Mouse (Mus musculus) MEL (cell line): ENCODE measurements around the gene Bcas3. TPM values are rescaled to one million over a fixed set of nuclear protein-coding genes. Genes with fewer than 3 reads are reported as not detected.

ENCODE experiments used
- DNase-seq: peaks from one replicate; pipeline ENCODE4 v3.0.0; 2011; ENCODE audit warnings: low read depth, low spot score
- H3K27ac ChIP-seq: 2 replicates; pipeline ENCODE4 v1.5.1; 2012; ENCODE audit warnings: low read depth, mild to moderate bottlenecking, control low read depth, low read length, moderate library complexity; ENCODE audit not compliant: control insufficient read depth
- H3K27me3 ChIP-seq, 2 experiments: fragments of 150-350 bp in 1 of 2; sonication (generic) in 1 of 2; 2 replicates each; pipeline ENCODE4 v1.6.1; 2012; ENCODE audit warnings: low read length in 2 of 2, mild to moderate bottlenecking in 2 of 2, improper control_type of control experiment in 1 of 2, moderate library complexity in 1 of 2; ENCODE audit not compliant: insufficient read depth in 2 of 2, control insufficient read depth in 1 of 2
- H3K36me3 ChIP-seq, 2 experiments: 2 replicates each; pipeline ENCODE4 v1.6.1; 2012 to 2014; ENCODE audit warnings: low read length in 2 of 2, improper control_type of control experiment in 1 of 2, inconsistent platforms in 1 of 2, mild to moderate bottlenecking in 1 of 2; ENCODE audit not compliant: insufficient read depth in 2 of 2, control insufficient read depth in 1 of 2
- H3K4me1 ChIP-seq, 2 experiments: fragments of 150-350 bp in 1 of 2; sonication (generic) in 1 of 2; 2 replicates each; pipeline ENCODE4 v1.6.1; 2012; ENCODE audit warnings: low read length in 2 of 2, improper control_type of control experiment in 1 of 2, mild to moderate bottlenecking in 1 of 2; ENCODE audit not compliant: insufficient read depth in 2 of 2, control insufficient read depth in 1 of 2
- H3K4me3 ChIP-seq, 2 experiments: fragments of 150-350 bp in 1 of 2; sonication (generic) in 1 of 2; 2 replicates each; pipeline ENCODE4 v1.5.1; 2012; ENCODE audit warnings: low read depth in 2 of 2, low read length in 2 of 2, mild to moderate bottlenecking in 2 of 2, moderate library complexity in 2 of 2, control low read depth in 1 of 2, improper control_type of control experiment in 1 of 2; ENCODE audit not compliant: control insufficient read depth in 1 of 2, insufficient read depth in 1 of 2
- H3K79me2 ChIP-seq: 2 replicates; pipeline ENCODE4 v1.6.1; 2012; ENCODE audit warnings: mild to moderate bottlenecking, low read length, moderate library complexity; ENCODE audit not compliant: control insufficient read depth, poor library complexity, insufficient read depth
- H3K9ac ChIP-seq: 2 replicates; pipeline ENCODE4 v1.6.1; 2012; ENCODE audit warnings: low read depth, mild to moderate bottlenecking, control low read depth, low read length, moderate library complexity; ENCODE audit not compliant: control insufficient read depth, poor library complexity, severe bottlenecking
- H3K9me3 ChIP-seq: fragments of 150-350 bp; sonication (generic); replicated peaks from 2 replicates; pipeline ENCODE4 v1.6.1; 2012; ENCODE audit warnings: mild to moderate bottlenecking, low read length, improper control_type of control experiment, moderate library complexity; ENCODE audit not compliant: insufficient read depth
- CHD2 ChIP-seq: IDR thresholded peaks from 2 replicates; pipeline ENCODE4 v1.6.1; 2011; ENCODE audit warnings: low read length, improper control_type of control experiment
- CTCF ChIP-seq, 3 experiments: IDR thresholded peaks in 2 of 3; conservative IDR thresholded peaks in 1 of 3; 2 replicates each; pipeline ENCODE4 v1.5.1; 2011 to 2012; ENCODE audit warnings: low read length in 3 of 3, low read depth in 2 of 3, mild to moderate bottlenecking in 2 of 3, improper control_type of control experiment in 1 of 3, inconsistent platforms in 1 of 3, mixed read lengths in 1 of 3, moderate library complexity in 1 of 3; ENCODE audit not compliant: control insufficient read depth in 1 of 3, insufficient read depth in 1 of 3, poor library complexity in 1 of 3, severe bottlenecking in 1 of 3
- ELF1 ChIP-seq: IDR thresholded peaks from 2 replicates; pipeline ENCODE4 v1.6.1; 2014; ENCODE audit warnings: low read depth, mild to moderate bottlenecking, inconsistent platforms, low read length, improper control_type of control experiment, moderate library complexity
- EP300 ChIP-seq, 2 experiments: IDR thresholded peaks; 2 replicates each; pipeline ENCODE4 v1.6.1; 2011; ENCODE audit warnings: improper control_type of control experiment in 2 of 2, low read length in 2 of 2, low read depth in 1 of 2, mild to moderate bottlenecking in 1 of 2
- ETS1 ChIP-seq: IDR thresholded peaks from 2 replicates; pipeline ENCODE4 v1.6.1; 2012; ENCODE audit warnings: low read depth, mild to moderate bottlenecking, inconsistent platforms, low read length, improper control_type of control experiment, moderate library complexity
- GABPA ChIP-seq: IDR thresholded peaks from 2 replicates; pipeline ENCODE4 v1.6.1; 2012; ENCODE audit warnings: low read depth, mild to moderate bottlenecking, inconsistent platforms, low read length, improper control_type of control experiment, moderate library complexity
- GATA1 ChIP-seq: IDR thresholded peaks from 2 replicates; pipeline ENCODE4 v1.6.1; 2011; ENCODE audit warnings: low read depth, low read length, improper control_type of control experiment
- HCFC1 ChIP-seq: IDR thresholded peaks from 2 replicates; pipeline ENCODE4 v1.6.1; 2012; ENCODE audit warnings: low read depth, mild to moderate bottlenecking, inconsistent platforms, low read length, improper control_type of control experiment, moderate library complexity
- MAFK ChIP-seq: IDR thresholded peaks from 2 replicates; pipeline ENCODE4 v1.6.1; 2011; ENCODE audit warnings: low read depth, mild to moderate bottlenecking, low read length, improper control_type of control experiment, borderline replicate concordance
- MAX ChIP-seq: IDR thresholded peaks from 2 replicates; pipeline ENCODE4 v1.6.1; 2011; ENCODE audit warnings: low read length, improper control_type of control experiment
- MAZ ChIP-seq: IDR thresholded peaks from 2 replicates; pipeline ENCODE4 v1.6.1; 2012; ENCODE audit warnings: low read depth, mild to moderate bottlenecking, inconsistent platforms, low read length, improper control_type of control experiment
- MEF2A ChIP-seq: IDR thresholded peaks from 2 replicates; pipeline ENCODE4 v1.6.1; 2014; ENCODE audit warnings: low read depth, mild to moderate bottlenecking, inconsistent platforms, low read length, improper control_type of control experiment; ENCODE audit not compliant: poor library complexity, insufficient replicate concordance, severe bottlenecking; ENCODE audit errors: extremely low read depth
- RCOR1 ChIP-seq: IDR thresholded peaks from 2 replicates; pipeline ENCODE4 v1.6.1; 2012; ENCODE audit warnings: low read depth, mild to moderate bottlenecking, inconsistent platforms, low read length, improper control_type of control experiment
- SIN3A ChIP-seq: IDR thresholded peaks from 2 replicates; pipeline ENCODE4 v1.6.1; 2012; ENCODE audit warnings: low read length, improper control_type of control experiment, inconsistent platforms
- TAL1 ChIP-seq: IDR thresholded peaks from 2 replicates; pipeline ENCODE4 v1.6.1; 2012; ENCODE audit warnings: mild to moderate bottlenecking, inconsistent platforms, low read length, moderate library complexity, mixed read lengths
- TBP ChIP-seq: IDR thresholded peaks from 2 replicates; pipeline ENCODE4 v1.8.0; 2011; ENCODE audit warnings: low read depth, low read length, improper control_type of control experiment
- USF2 ChIP-seq, 2 experiments: IDR thresholded peaks; 2 replicates each; pipeline ENCODE4 v1.6.1; 2011 to 2012; ENCODE audit warnings: improper control_type of control experiment in 2 of 2, low read length in 2 of 2, borderline replicate concordance in 1 of 2, inconsistent platforms in 1 of 2, low read depth in 1 of 2, mild to moderate bottlenecking in 1 of 2; ENCODE audit not compliant: insufficient read depth in 1 of 2
- ZC3H11A ChIP-seq: IDR thresholded peaks from 2 replicates; pipeline ENCODE4 v1.6.1; 2012; ENCODE audit warnings: low read depth, mild to moderate bottlenecking, inconsistent platforms, low read length, improper control_type of control experiment
- ZKSCAN1 ChIP-seq: IDR thresholded peaks from 2 replicates; pipeline ENCODE4 v1.6.1; 2012; ENCODE audit warnings: low read depth, mild to moderate bottlenecking, inconsistent platforms, low read length, improper control_type of control experiment, moderate library complexity
- ZNF384 ChIP-seq: IDR thresholded peaks from 2 replicates; pipeline ENCODE4 v1.6.1; 2012; ENCODE audit warnings: low read depth, mild to moderate bottlenecking, inconsistent platforms, low read length, improper control_type of control experiment
- polyA plus RNA-seq, 2 experiments: library from polyadenylated mRNA; stranded (reverse) in 1 of 2; unstranded in 1 of 2; fragments of >175 nt in 1 of 2; fragments of >200 nt in 1 of 2; gene quantifications; 2 replicates each; pipeline versions ENCODE4 v1.2.1 to v1.2.4; 2012; ENCODE audit warnings: low replicate concordance in 2 of 2, low read depth in 1 of 2; ENCODE audit not compliant: insufficient read length in 2 of 2, insufficient read depth in 1 of 2, missing spikeins in 1 of 2
- total RNA-seq: library from RNA; depleted of rRNA; stranded (reverse); fragments of 300-350 nt; gene quantifications from 2 replicates; pipeline ENCODE4 v1.2.3, GENCODE M21; 2012

Gene Bcas3
- total and polyA plus RNA-seq, 3 experiments, result 8.6 to 14.7 TPM; not detected in 1

- peaks cover 0 to 5% of the 10 kb centered on the region in 2 experiments; a peak in 1 of 4 replicates for H3K4me1 ChIP-seq
- no peak for TF ChIP-seq MAZ
- no peak for DNase-seq
- H3K9ac ChIP-seq, result no peak overlapping the region
- no peaks in the 10 kb centered on the region for H3K36me3 ChIP-seq
- no peak overlapping the region for H3K27ac ChIP-seq
- no peaks in the 10 kb centered on the region for H3K9me3 ChIP-seq
- no peaks in the 10 kb centered on the region for H3K79me2 ChIP-seq
- H3K4me3 ChIP-seq, result no peak overlapping the region
- H3K27me3 ChIP-seq, result no peaks in the 10 kb centered on the region; a peak in 1 of 4 replicates
Observed at GRCm38 (mm10) chr11:85748891-85749290, 395.9 kb downstream of the Bcas3 start.

GRCm38 (mm10) chr11:85751171-85751570 lies 398.2 kb downstream of the Bcas3 start:
- Histone ChIP-seq H3K4me3 (no peak overlapping the region), H3K27ac (no peak overlapping the region), H3K27me3 (no peaks in the 10 kb centered on the region; a peak in 1 of 4 replicates), H3K79me2 (no peaks in the 10 kb centered on the region), H3K4me1 (peaks cover 0 to 5% of the 10 kb centered on the region in 2 experiments; a peak in 1 of 4 replicates), H3K9me3 (no peaks in the 10 kb centered on the region), H3K36me3 (no peaks in the 10 kb centered on the region), H3K9ac (no peak overlapping the region)
- no peak for DNase-seq
- TF ChIP-seq TAL1 (no peak), MEF2A (no peak), GABPA (no peak), EP300 (IDR thresholded peaks at IDR 0.05; ENCODE audit: low read depth in 1 of 2, low read length in 2 of 2) (no peak), USF2 (IDR thresholded peaks at IDR 0.05; ENCODE audit: borderline replicate concordance in 1 of 2, insufficient read depth in 1 of 2, low read depth in 1 of 2, low read length in 2 of 2) (no peak), ZC3H11A (no peak), ZKSCAN1 (no peak), TBP (no peak), RCOR1 (no peak), ETS1 (no peak), CTCF (IDR thresholded peaks at IDR 0.05 in 2 of 3, conservative IDR thresholded peaks at IDR 0.05 in 1 of 3; ENCODE audit: control insufficient read depth in 1 of 3, insufficient read depth in 1 of 3, low read depth in 2 of 3, low read length in 3 of 3, poor library complexity in 1 of 3, severe bottlenecking in 1 of 3) (no peak), GATA1 (no peak), ZNF384 (no peak), HCFC1 (no peak), CHD2 (no peak), ELF1 (no peak), MAZ (no peak), MAFK (no peak), SIN3A (no peak), MAX (no peak)
